Mouse (Mus musculus): ENCODE data around the gene Spaar. TPM values are rescaled to one million over a fixed set of nuclear protein-coding genes. Genes with fewer than 3 reads are reported as not detected.

Spaar gene
- total and polyA plus RNA-seq, 2 experiments from 2014 or later: 0.07 TPM; not detected in 1

DNA sequence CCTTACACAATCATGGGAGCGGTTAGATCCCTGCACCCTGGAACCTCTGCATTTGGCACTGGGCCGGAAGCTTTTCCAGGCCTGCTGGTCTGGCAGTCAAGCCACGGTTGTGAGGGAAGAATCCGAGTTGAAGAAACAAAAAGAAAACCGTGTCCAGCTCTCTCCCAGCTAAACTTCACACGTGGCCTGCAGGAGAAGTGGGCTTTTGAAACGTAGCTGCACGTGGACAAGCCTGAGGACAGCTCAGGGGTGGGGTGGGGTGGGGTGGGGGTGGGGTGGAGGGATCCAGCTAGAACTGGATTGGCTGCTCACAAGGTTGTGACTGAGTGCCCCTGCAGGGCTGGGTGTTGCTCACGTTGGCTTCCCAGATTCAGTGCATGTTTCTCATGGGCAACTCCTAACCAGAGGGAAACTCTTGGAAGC is 34.6 kb upstream of the Spaar start:
- no peaks in the 10 kb centered on the region for H3K27me3 ChIP-seq (ENCODE audit: insufficient read depth, low read length)
- H3K4me1 ChIP-seq (ENCODE audit: insufficient read depth, low read length): no peaks in the 10 kb centered on the region
- ATAC-seq (ENCODE audit: low FRiP score) (no peak; the same call in 1 of the 2 replicates), DNase-seq (ENCODE audit: low spot score) (peak; percentile 25)
- no peak overlapping the region for H3K27ac ChIP-seq (ENCODE audit: low read depth, low read length)
- H3K4me2 ChIP-seq (ENCODE audit: low read depth, low read length, poor library complexity, severe bottlenecking): no peak overlapping the region
- H3K36me3 ChIP-seq (ENCODE audit: insufficient read depth, low read length): peaks cover 8% of the 10 kb centered on the region; the same call in 1 of the 2 replicates
- H3K4me3 ChIP-seq (ENCODE audit: low read depth, low read length): no peak overlapping the region
- H3K9me3 ChIP-seq (ENCODE audit: low read length): no peaks in the 10 kb centered on the region
- 24% methylated on average over 9 of the region's 9 CpGs for WGBS
- TF ChIP-seq CTCF (IDR thresholded peaks at IDR 0.05): no peak
- H3K9ac ChIP-seq (replicated peaks; ENCODE audit: low read length, poor library complexity, severe bottlenecking): no peak overlapping the region

DNA sequence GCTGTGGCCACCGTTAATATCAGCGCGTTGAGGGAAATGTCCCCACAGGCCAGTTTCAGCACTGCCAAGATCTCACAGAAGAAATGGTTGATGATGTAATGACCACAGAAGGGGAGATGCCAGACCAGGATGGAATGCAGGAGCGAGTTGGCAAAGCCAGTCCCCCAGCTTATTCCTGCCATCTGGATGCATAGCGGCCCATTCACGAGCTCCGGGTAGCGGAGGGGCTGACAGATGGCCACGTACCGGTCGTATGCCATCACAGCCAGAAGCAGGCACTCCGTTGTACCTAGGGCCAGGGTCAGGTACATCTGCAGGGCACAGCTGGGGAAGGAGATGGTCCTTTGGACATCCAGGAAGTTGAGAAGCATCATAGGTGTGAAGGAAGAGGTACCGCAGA is 33.3 kb upstream of the Spaar start:
- no peak overlapping the region for H3K4me2 ChIP-seq (ENCODE audit: low read depth, low read length, poor library complexity, severe bottlenecking)
- WGBS: 92% methylated on average over 13 of the region's 13 CpGs
- no peak overlapping the region for H3K9ac ChIP-seq (replicated peaks; ENCODE audit: low read length, poor library complexity, severe bottlenecking)
- H3K4me1 ChIP-seq (ENCODE audit: insufficient read depth, low read length): no peaks in the 10 kb centered on the region
- peak; percentile 48 for DNase-seq (ENCODE audit: low spot score)
- no peak for TF ChIP-seq CTCF (IDR thresholded peaks at IDR 0.05)
- no peak overlapping the region for H3K4me3 ChIP-seq (ENCODE audit: low read depth, low read length)
- no peak for ATAC-seq (ENCODE audit: low FRiP score)
- no peaks in the 10 kb centered on the region for H3K36me3 ChIP-seq (ENCODE audit: insufficient read depth, low read length)
- H3K27ac ChIP-seq (ENCODE audit: low read depth, low read length): no peak overlapping the region
- H3K27me3 ChIP-seq (ENCODE audit: insufficient read depth, low read length): no peaks in the 10 kb centered on the region
- no peaks in the 10 kb centered on the region for H3K9me3 ChIP-seq (ENCODE audit: low read length)

DNA sequence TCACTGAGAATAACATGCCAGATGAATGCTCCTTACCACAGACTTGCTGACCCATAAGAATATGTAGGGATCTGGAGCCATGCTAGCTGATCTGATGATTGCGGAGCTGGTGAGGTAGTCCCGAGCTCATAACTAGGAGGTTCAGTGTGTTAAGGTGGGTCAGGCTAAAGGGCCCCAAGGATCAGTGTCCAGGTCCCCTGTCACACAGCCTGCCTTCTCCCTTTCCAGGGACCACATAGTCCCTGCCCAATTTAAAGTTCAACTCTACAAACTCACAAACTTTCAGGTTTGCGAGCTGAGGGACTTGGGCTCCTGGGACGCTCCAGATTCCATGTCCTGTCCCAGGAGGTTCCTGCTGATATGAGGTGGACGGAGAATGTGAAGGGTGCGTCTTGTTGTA is 29.1 kb upstream of the Spaar start, which contains the start of gene Olfr70:
Olfr70 (minus strand) TSS at position 101 of the 400 bp plus-strand sequence.
- Histone ChIP-seq H3K9ac (replicated peaks; ENCODE audit: low read length, poor library complexity, severe bottlenecking) (no peak within 1 kb of the TSS), H3K9me3 (ENCODE audit: low read length) (no peaks in the 10 kb centered on the region), H3K4me3 (ENCODE audit: low read depth, low read length) (no peak within 1 kb of the TSS), H3K27ac (ENCODE audit: low read depth, low read length) (no peak within 1 kb of the TSS), H3K4me2 (ENCODE audit: low read depth, low read length, poor library complexity, severe bottlenecking) (no peak within 1 kb of the TSS), H3K4me1 (ENCODE audit: insufficient read depth, low read length) (no peaks in the 10 kb centered on the region), H3K27me3 (ENCODE audit: insufficient read depth, low read length) (no peaks in the 10 kb centered on the region), H3K36me3 (ENCODE audit: insufficient read depth, low read length) (no peaks in the 10 kb centered on the region)
- WGBS: 91% methylated on average over 6 of the region's 6 CpGs
- ATAC-seq (ENCODE audit: low FRiP score) (no peak), DNase-seq (ENCODE audit: low spot score) (no peak)
- TF ChIP-seq CTCF (IDR thresholded peaks at IDR 0.05): no peak

DNA sequence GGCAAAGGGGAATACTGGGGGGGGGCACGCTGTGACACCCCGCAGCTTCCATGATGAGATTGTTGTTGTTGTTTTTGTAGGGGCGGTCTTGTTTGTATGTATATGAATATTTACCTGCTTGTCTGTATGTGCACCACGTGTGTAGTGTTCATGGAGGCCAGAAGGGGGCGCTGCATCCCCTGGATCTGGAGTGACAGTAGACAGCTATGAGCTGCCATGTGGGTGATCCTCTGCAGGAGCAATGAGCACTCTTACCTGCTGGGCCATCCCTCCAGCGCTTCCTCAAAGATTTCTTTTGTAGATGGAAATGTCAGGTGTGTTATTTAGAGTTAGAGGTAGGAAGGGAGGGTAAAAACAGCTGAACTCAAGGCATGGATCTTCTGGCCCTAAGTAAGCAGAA is 26.4 kb upstream of the Spaar start:
- no peak overlapping the region for H3K4me2 ChIP-seq (ENCODE audit: low read depth, low read length, poor library complexity, severe bottlenecking)
- H3K4me3 ChIP-seq (ENCODE audit: low read depth, low read length): no peak overlapping the region
- no peak for DNase-seq (ENCODE audit: low spot score)
- H3K9me3 ChIP-seq (ENCODE audit: low read length): no peaks in the 10 kb centered on the region
- H3K4me1 ChIP-seq (ENCODE audit: insufficient read depth, low read length): no peaks in the 10 kb centered on the region
- WGBS: 83% methylated on average over 6 of the region's 6 CpGs
- no peak for ATAC-seq (ENCODE audit: low FRiP score)
- no peak overlapping the region for H3K27ac ChIP-seq (ENCODE audit: low read depth, low read length)
- no peak overlapping the region for H3K9ac ChIP-seq (replicated peaks; ENCODE audit: low read length, poor library complexity, severe bottlenecking)
- TF ChIP-seq CTCF (IDR thresholded peaks at IDR 0.05): peak; percentile 41
- H3K36me3 ChIP-seq (ENCODE audit: insufficient read depth, low read length): no peaks in the 10 kb centered on the region
- no peaks in the 10 kb centered on the region for H3K27me3 ChIP-seq (ENCODE audit: insufficient read depth, low read length)

DNA sequence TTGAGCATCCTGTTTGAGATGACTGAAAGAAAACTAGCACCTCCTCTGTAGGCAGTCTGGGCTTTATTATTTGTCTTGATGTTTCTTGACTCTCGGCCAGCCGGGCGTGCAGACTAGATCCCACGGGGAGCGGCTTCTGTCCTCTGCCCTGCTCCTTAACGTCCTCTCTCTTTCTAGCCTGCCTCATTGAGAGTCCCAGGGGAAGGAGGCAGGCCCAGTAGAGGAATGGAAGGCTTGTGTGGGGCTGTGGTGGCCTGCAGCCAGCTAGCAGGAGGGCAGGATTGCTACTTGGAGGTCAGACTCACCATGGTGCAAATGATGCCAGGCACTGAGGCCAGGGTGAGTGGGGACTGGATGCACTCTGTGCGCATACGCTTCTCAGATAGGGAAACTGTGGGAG is 26.0 kb upstream of the Spaar start:
- DNase-seq (ENCODE audit: low spot score): no peak
- 67% methylated on average over 8 of the region's 8 CpGs for WGBS
- H3K27ac ChIP-seq (ENCODE audit: low read depth, low read length): no peak overlapping the region

DNA sequence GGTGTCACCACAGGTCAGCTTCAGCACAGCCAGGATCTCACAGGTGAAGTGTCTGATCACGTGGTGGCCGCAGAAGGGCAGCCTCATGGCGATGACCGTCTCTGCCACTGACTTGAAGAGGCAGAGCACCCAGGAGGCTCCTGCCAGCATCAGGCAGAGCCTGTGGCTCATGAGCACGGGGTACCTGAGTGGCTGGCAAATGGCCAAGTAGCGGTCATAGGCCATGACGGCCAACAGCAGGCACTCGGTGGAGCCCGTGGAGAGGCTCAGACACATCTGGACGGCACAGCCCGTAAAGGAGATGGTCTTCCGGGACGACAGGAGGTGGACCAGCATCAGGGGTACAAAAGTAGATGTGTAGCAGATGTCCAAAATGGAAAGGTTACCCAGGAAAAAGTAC is 23.8 kb upstream of the Spaar start:
- WGBS: 84% methylated on average over 13 of the region's 13 CpGs
- no peaks in the 10 kb centered on the region for H3K4me1 ChIP-seq (ENCODE audit: insufficient read depth, low read length)
- no peak overlapping the region for H3K27ac ChIP-seq (ENCODE audit: low read depth, low read length)
- no peak overlapping the region for H3K4me2 ChIP-seq (ENCODE audit: low read depth, low read length, poor library complexity, severe bottlenecking)
- TF ChIP-seq CTCF (IDR thresholded peaks at IDR 0.05): no peak
- H3K9ac ChIP-seq (replicated peaks; ENCODE audit: low read length, poor library complexity, severe bottlenecking): no peak overlapping the region
- H3K36me3 ChIP-seq (ENCODE audit: insufficient read depth, low read length): no peaks in the 10 kb centered on the region
- no peak overlapping the region for H3K4me3 ChIP-seq (ENCODE audit: low read depth, low read length)
- no peaks in the 10 kb centered on the region for H3K27me3 ChIP-seq (ENCODE audit: insufficient read depth, low read length)
- ATAC-seq (ENCODE audit: low FRiP score): no peak
- DNase-seq (ENCODE audit: low spot score): no peak
- H3K9me3 ChIP-seq (ENCODE audit: low read length): no peaks in the 10 kb centered on the region

More for the DNA sequence above, 26.0 kb upstream of the Spaar start:
- Histone ChIP-seq H3K27me3 (ENCODE audit: insufficient read depth, low read length) (no peaks in the 10 kb centered on the region), H3K9me3 (ENCODE audit: low read length) (no peaks in the 10 kb centered on the region), H3K9ac (replicated peaks; ENCODE audit: low read length, poor library complexity, severe bottlenecking) (no peak overlapping the region), H3K4me1 (ENCODE audit: insufficient read depth, low read length) (no peaks in the 10 kb centered on the region), H3K4me3 (ENCODE audit: low read depth, low read length) (no peak overlapping the region), H3K4me2 (ENCODE audit: low read depth, low read length, poor library complexity, severe bottlenecking) (no peak overlapping the region), H3K36me3 (ENCODE audit: insufficient read depth, low read length) (no peaks in the 10 kb centered on the region)
- no peak for TF ChIP-seq CTCF (IDR thresholded peaks at IDR 0.05)
- ATAC-seq (ENCODE audit: low FRiP score): no peak

Measured in midbrain, postnatal 0 days (tissue).